In genomic region chr7:25145896-25146295, GRCm38 (mm10) we compare ENCODE assay signal across 10 mouse cellular contexts. TPM values are rescaled to one million over a fixed set of nuclear protein-coding genes. Genes with fewer than 3 reads are reported as not detected.
DNase-seq lines count a peak whose midpoint lies in the region; ATAC-seq lines count a peak whose summit lies in the region.
"Had no signal": no experiment of that assay in that cellular context is flagged by ENCODE, and none has a peak within 500 bp of the region (broad histone marks: within the 10 kb centered on the region; RNA-seq: fewer than 3 reads in every experiment).

No protein-coding gene starts in this region.

- H3K4me1 ChIP-seq in kidney, embryonic 16.5 days (ENCODE audit: insufficient read depth, low read length), result peaks cover 7% of the 10 kb centered on the region
- H3K4me1 ChIP-seq in limb, embryonic 10.5 days, result peaks cover 16% of the 10 kb centered on the region

- H3K27me3 ChIP-seq in kidney, embryonic 16.5 days (ENCODE audit: insufficient read depth, low read length), result no peaks in the 10 kb centered on the region
- peaks cover 32% of the 10 kb centered on the region for H3K27me3 ChIP-seq in limb, embryonic 10.5 days (ENCODE audit: low read depth, poor library complexity, severe bottlenecking)

- H3K36me3 ChIP-seq in kidney, embryonic 16.5 days (ENCODE audit: insufficient read depth, low read length), result no peaks in the 10 kb centered on the region
- no peaks in the 10 kb centered on the region for H3K36me3 ChIP-seq in limb, embryonic 10.5 days
- H3K36me3 ChIP-seq: embryonic facial prominence, embryonic 12.5 days; limb, embryonic 12.5 days had no signal

- H3K9ac ChIP-seq in kidney, embryonic 16.5 days (replicated peaks; ENCODE audit: low read length), result no peak overlapping the region
- H3K9ac ChIP-seq: embryonic facial prominence, embryonic 12.5 days; limb, embryonic 12.5 days had no signal

- DNase-seq in kidney, adult 8-10 months, result no peak
- peak; percentile 49 to 54 for DNase-seq in B cell, adult 2 months
- peak; percentile 19 for DNase-seq in Muller cell, postnatal 12 days (ENCODE audit: inconsistent ontology term)
- DNase-seq in limb, embryonic 10.5 days (ENCODE audit: low spot score), result peak; percentile 79
- DNase-seq in layer of hippocampus, adult 9-10 months (ENCODE audit: low spot score), result no peak
- no peak for DNase-seq in cerebellum, adult 8-10 months

- ATAC-seq in kidney, embryonic 16.5 days (ENCODE audit: low FRiP score, low TSS enrichment), result peak; percentile 46; the same call in 1 of the 2 replicates
- ATAC-seq: activated CD4-positive, CD25-positive, alpha-beta regulatory T cell, adult 4 months had no signal

- no peak overlapping the region for H3K27ac ChIP-seq in kidney, embryonic 16.5 days (ENCODE audit: low read length)
- H3K27ac ChIP-seq in limb, embryonic 10.5 days, result no peak overlapping the region
- H3K27ac ChIP-seq: embryonic facial prominence, embryonic 12.5 days; limb, embryonic 12.5 days had no signal

- no peak overlapping the region for H3K4me2 ChIP-seq in kidney, embryonic 16.5 days (replicated peaks; ENCODE audit: low read depth, low read length)
- H3K4me2 ChIP-seq: embryonic facial prominence, embryonic 12.5 days; limb, embryonic 12.5 days had no signal

- no peak overlapping the region for H3K4me3 ChIP-seq in kidney, embryonic 16.5 days (ENCODE audit: low read length)
- no peak overlapping the region for H3K4me3 ChIP-seq in limb, embryonic 10.5 days
- H3K4me3 ChIP-seq: embryonic facial prominence, embryonic 12.5 days; limb, embryonic 12.5 days had no signal

- 7% methylated on average over 10 of the region's 10 CpGs for WGBS in kidney, embryonic 16.5 days
- WGBS in limb, embryonic 10.5 days, result 13% methylated on average over 10 of the region's 10 CpGs

- H3K9me3 ChIP-seq in kidney, embryonic 16.5 days (ENCODE audit: low read length), result no peaks in the 10 kb centered on the region
- no peaks in the 10 kb centered on the region for H3K9me3 ChIP-seq in limb, embryonic 10.5 days (replicated peaks)
- H3K9me3 ChIP-seq: embryonic facial prominence, embryonic 12.5 days; limb, embryonic 12.5 days had no signal

RNA-seq across cellular contexts. Expression of gene Pou2f2, which starts 33.6 kb away (rescaled TPM):
- 0.40 and 0.99 TPM in 2 replicates for polyA plus RNA-seq in kidney, embryonic 16.5 days (2015; fragmentation: Nextera tagmentation; extraction: Ambion mirVana)
- 3.3 and 4.1 TPM in 2 replicates for polyA plus RNA-seq in limb, embryonic 10.5 days (2016; fragmentation: Nextera tagmentation; extraction: Ambion mirVana)

Comparison
In these comparisons a context has a peak if more than half of its experiments do, and no peak if none do; other contexts are left out.
1. DNase-seq: peak in B cell, adult 2 months (2 of 2), Muller cell, postnatal 12 days (single experiment) and limb, embryonic 10.5 days (single experiment); none in kidney, adult 8-10 months (0 of 2), layer of hippocampus, adult 9-10 months (single experiment) and cerebellum, adult 8-10 months (single experiment).